8 mouse cellular contexts compared by ENCODE assay signal in the genomic region with DNA sequence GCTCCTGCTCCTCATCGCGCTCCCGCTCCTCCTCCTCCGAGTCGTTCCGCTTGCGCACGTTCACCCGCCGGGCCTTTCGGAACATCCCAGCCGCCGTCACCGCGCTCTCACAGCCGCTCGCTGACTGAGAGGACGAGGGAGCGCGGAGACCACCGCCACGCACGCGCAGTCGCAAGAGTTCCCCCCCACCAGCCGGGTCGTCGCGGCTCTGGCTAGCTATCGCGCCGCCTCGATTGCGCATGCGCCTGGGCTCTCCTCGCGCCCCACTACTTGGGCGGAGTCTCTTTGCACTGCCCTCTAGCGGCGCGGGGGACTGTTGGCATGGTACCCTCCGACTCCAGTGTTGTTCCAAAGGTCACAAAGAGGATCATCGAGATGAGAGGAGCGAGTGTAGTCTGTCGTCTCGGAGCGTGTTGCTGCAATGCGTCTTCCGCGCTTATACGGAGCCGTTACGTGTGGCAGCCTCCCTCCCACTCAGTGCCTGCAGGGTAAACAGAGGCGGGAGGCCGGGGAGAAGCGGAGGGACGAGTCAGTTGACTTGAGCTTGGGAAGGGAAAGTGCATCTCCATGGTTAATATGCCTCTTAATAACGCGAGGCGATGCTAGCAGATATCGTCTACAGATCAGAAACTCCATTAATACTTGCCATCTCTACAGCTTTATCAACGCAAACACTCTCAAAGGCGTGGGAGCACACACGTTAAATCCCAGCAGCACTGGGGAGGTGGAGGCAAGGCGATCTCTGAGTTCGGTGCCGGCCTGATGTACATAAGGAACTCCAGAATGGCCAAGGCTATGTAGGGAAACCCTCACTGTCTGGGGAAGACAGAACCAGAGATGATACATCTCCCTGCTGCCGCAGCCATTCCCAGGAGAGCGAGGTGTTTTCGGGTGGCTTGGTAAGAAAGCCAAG. TPM values are rescaled to one million over a fixed set of nuclear protein-coding genes. Genes with fewer than 3 reads are reported as not detected.
DNase-seq lines count a peak whose midpoint lies in the region; ATAC-seq and TF ChIP-seq lines count a peak whose summit lies in the region.

A gene (minus strand): TSS at position 274 of the 913 bp plus-strand sequence.

- peak within 1 kb of the TSS; percentile 97 for H3K9ac ChIP-seq in kidney, embryonic 14.5 days (ENCODE audit: low read depth, low read length)
- H3K9ac ChIP-seq in limb, embryonic 15.5 days, result peak within 1 kb of the TSS; percentile 93

- 1% methylated on average over 59 of the region's 70 CpGs for WGBS in kidney, embryonic 14.5 days
- WGBS in limb, embryonic 15.5 days, result 2% methylated on average over 66 of the region's 70 CpGs

- H3K36me3 ChIP-seq in kidney, embryonic 14.5 days (ENCODE audit: control insufficient read depth, insufficient read depth, low read length), result peaks cover 17% of the 10 kb centered on the region
- H3K36me3 ChIP-seq in limb, embryonic 15.5 days, result peaks cover 10% of the 10 kb centered on the region; the same call in 1 of the 2 replicates

- peak; percentile 97 for ATAC-seq in kidney, embryonic 14.5 days (ENCODE audit: low FRiP score, low TSS enrichment)
- peak; percentile 96 for ATAC-seq in limb, embryonic 15.5 days (ENCODE audit: insufficient number of reproducible peaks, low FRiP score, low TSS enrichment, low read depth)

- H3K4me2 ChIP-seq in kidney, embryonic 14.5 days (replicated peaks; ENCODE audit: low read depth, low read length), result peak within 1 kb of the TSS; percentile 65
- peak within 1 kb of the TSS; percentile 53 for H3K4me2 ChIP-seq in limb, embryonic 15.5 days

- H3K9me3 ChIP-seq in kidney, embryonic 14.5 days (ENCODE audit: control insufficient read depth, low read length), result no peaks in the 10 kb centered on the region
- H3K9me3 ChIP-seq in limb, embryonic 15.5 days, result no peaks in the 10 kb centered on the region

- peak; percentile 98 for DNase-seq in A20 (ENCODE audit: low read depth, low spot score)
- DNase-seq in heart, adult 9 months (ENCODE audit: low spot score in 2 of 2), result peak; percentile 97 to 99
- peak; percentile 92 to 97 for DNase-seq in monocyte, adult 2 months (ENCODE audit: low read depth in 1 of 2, low spot score in 2 of 2)
- DNase-seq in spleen, postnatal 36 days (ENCODE audit: low spot score in 2 of 2), result peak; percentile 98

- no peaks in the 10 kb centered on the region for H3K27me3 ChIP-seq in kidney, embryonic 14.5 days (ENCODE audit: control insufficient read depth, insufficient read depth, low read length)
- H3K27me3 ChIP-seq in limb, embryonic 15.5 days, result no peaks in the 10 kb centered on the region

- TF ChIP-seq POLR2A in bone marrow macrophage, adult 2 months (IDR thresholded peaks at IDR 0.05; ENCODE audit: borderline replicate concordance, low read depth, low read length), result 0 out of 2 replicates have a peak, but pooled peaks have one; percentile 50
- TF ChIP-seq POLR2A in embryonic fibroblast, embryonic 13.5 days (IDR thresholded peaks at IDR 0.05; ENCODE audit: low read depth, low read length), result peak; percentile 95

- no peak for TF ChIP-seq CTCF in bone marrow macrophage, adult 2 months (IDR thresholded peaks at IDR 0.05; ENCODE audit: low read depth, low read length)
- TF ChIP-seq CTCF in embryonic fibroblast, embryonic 13.5 days (IDR thresholded peaks at IDR 0.05; ENCODE audit: borderline replicate concordance, insufficient read depth, low read length), result peak; percentile 88

- H3K4me3 ChIP-seq in bone marrow macrophage, adult 2 months (ENCODE audit: insufficient read depth, low read length), result peak within 1 kb of the TSS; percentile 89
- peak within 1 kb of the TSS; percentile 88 for H3K4me3 ChIP-seq in embryonic fibroblast, embryonic 13.5 days (ENCODE audit: insufficient read depth, low read length)
- peak within 1 kb of the TSS; percentile 96 for H3K4me3 ChIP-seq in kidney, embryonic 14.5 days (ENCODE audit: low read length)
- peak within 1 kb of the TSS; percentile 98 for H3K4me3 ChIP-seq in limb, embryonic 15.5 days

- peak within 1 kb of the TSS; percentile 66 for H3K27ac ChIP-seq in bone marrow macrophage, adult 2 months (ENCODE audit: insufficient read depth, low read depth, low read length)
- H3K27ac ChIP-seq in embryonic fibroblast, embryonic 13.5 days (ENCODE audit: insufficient read depth, low read length), result peak within 1 kb of the TSS; percentile 62
- peak within 1 kb of the TSS; percentile 96 for H3K27ac ChIP-seq in kidney, embryonic 14.5 days (ENCODE audit: low read depth, low read length)
- peak within 1 kb of the TSS; percentile 98 for H3K27ac ChIP-seq in limb, embryonic 15.5 days

- H3K4me1 ChIP-seq in bone marrow macrophage, adult 2 months (ENCODE audit: control insufficient read depth, insufficient read depth, low read length), result peaks cover 5% of the 10 kb centered on the region; the same call in 1 of the 2 replicates
- H3K4me1 ChIP-seq in embryonic fibroblast, embryonic 13.5 days (ENCODE audit: control insufficient read depth, insufficient read depth, low read length), result no peaks in the 10 kb centered on the region
- H3K4me1 ChIP-seq in kidney, embryonic 14.5 days (ENCODE audit: control insufficient read depth, insufficient read depth, low read length), result peaks cover 9% of the 10 kb centered on the region
- H3K4me1 ChIP-seq in limb, embryonic 15.5 days, result peaks cover 3% of the 10 kb centered on the region

RNA-seq across cellular contexts. Expression of the gene that starts here (rescaled TPM):
- polyA plus RNA-seq in bone marrow macrophage, adult 2 months (2012; ENCODE audit: insufficient read depth, insufficient read length, missing spikeins), result 91.7 and 108 TPM in 2 replicates
- 60.7 and 90.4 TPM in 2 replicates for polyA plus RNA-seq in embryonic fibroblast, embryonic 13.5 days (2011; ENCODE audit: insufficient read length, low read depth, missing spikeins)
- polyA plus RNA-seq in kidney, embryonic 14.5 days (2014; fragmentation: Nextera tagmentation; extraction: Ambion mirVana), result 46.9 and 75.6 TPM in 2 replicates
- polyA plus RNA-seq in limb, embryonic 15.5 days (2015; fragmentation: Nextera tagmentation; extraction: Ambion mirVana), result 51.9 and 55.1 TPM in 2 replicates

Comparison
In these comparisons a context has a peak if more than half of its experiments do, and no peak if none do; other contexts are left out.
1. Peak in every context shown above with its lines: DNase-seq, ATAC-seq, H3K4me3 ChIP-seq and H3K27ac ChIP-seq.